ENCODE assay signal across 8 mouse cellular contexts in the genomic region with DNA sequence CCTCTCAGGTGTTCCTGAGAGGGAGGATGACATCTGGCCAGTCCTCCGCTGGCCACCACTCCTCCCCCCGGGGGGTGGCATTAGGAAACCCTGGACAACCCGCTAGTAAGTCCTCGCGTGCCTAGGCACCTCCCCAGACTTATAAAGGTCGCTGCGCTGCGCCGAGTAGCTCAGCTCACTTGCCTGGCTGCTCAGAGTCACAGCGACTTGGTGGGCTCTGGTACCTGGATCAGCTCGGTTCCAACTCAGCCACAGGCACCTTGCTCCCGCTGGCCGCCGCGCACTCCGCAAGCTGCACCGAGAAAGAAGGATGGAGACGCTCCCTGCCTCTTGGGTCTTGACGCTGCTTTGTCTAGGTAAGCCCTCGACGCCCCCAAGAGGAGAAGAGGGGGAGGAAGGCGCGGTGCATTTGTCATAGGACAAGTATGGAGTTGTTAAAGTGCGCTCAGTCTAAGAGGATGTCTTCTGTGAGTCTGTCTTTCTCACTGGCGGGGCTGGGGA. TPM values are rescaled to one million over a fixed set of nuclear protein-coding genes. Genes with fewer than 3 reads are reported as not detected.
A peak's percentile ranks its signal among the peaks of the same experiment; 100 is the strongest.
DNase-seq lines count a peak whose midpoint lies in the region; ATAC-seq and TF ChIP-seq lines count a peak whose summit lies in the region.

Gene Ereg (plus strand): TSS at position 173 of the 501 bp plus-strand sequence.

- H3K27me3 ChIP-seq in forebrain, embryonic 16.5 days (replicated peaks; ENCODE audit: control insufficient read depth, insufficient read depth, low read length), result no peaks in the 10 kb centered on the region; the same call in 1 of the 2 replicates
- H3K27me3 ChIP-seq in limb, embryonic 13.5 days, result peaks cover 44% of the 10 kb centered on the region

- H3K9ac ChIP-seq in ES-E14 (ENCODE audit: insufficient read depth, low read depth, low read length, poor library complexity, severe bottlenecking), result no peak within 1 kb of the TSS
- H3K9ac ChIP-seq in forebrain, embryonic 16.5 days (replicated peaks; ENCODE audit: low read depth, low read length), result peak within 1 kb of the TSS; percentile 38; the same call in 1 of the 2 replicates
- peak within 1 kb of the TSS; percentile 48 for H3K9ac ChIP-seq in limb, embryonic 13.5 days

- H3K4me3 ChIP-seq in ES-E14 (ENCODE audit: insufficient read depth in 1 of 2, low read depth in 1 of 2, low read length in 2 of 2, poor library complexity in 1 of 2, severe bottlenecking in 1 of 2), result peak within 1 kb of the TSS; percentile 21 to 34
- peak within 1 kb of the TSS; percentile 36 for H3K4me3 ChIP-seq in forebrain, embryonic 16.5 days (replicated peaks; ENCODE audit: low read length)
- peak within 1 kb of the TSS; percentile 38 for H3K4me3 ChIP-seq in limb, embryonic 13.5 days

- H3K4me2 ChIP-seq in forebrain, embryonic 16.5 days (ENCODE audit: low read length), result peak within 1 kb of the TSS; percentile 61
- H3K4me2 ChIP-seq in limb, embryonic 13.5 days (replicated peaks), result peak within 1 kb of the TSS; percentile 64

- in situ Hi-C loops in ES-E14 (cut with MboI; ENCODE audit: low sequenced_read_pairs in 2 of 2, unreplicated experiment in 2 of 2), result no loop called here

- no peaks in the 10 kb centered on the region for H3K9me3 ChIP-seq in ES-E14 (ENCODE audit: control insufficient read depth, insufficient read depth, low read depth, low read length)
- H3K9me3 ChIP-seq in forebrain, embryonic 16.5 days (ENCODE audit: control insufficient read depth, low read length), result no peaks in the 10 kb centered on the region
- no peaks in the 10 kb centered on the region for H3K9me3 ChIP-seq in limb, embryonic 13.5 days

- WGBS in forebrain, embryonic 16.5 days, result 2% methylated on average over 25 of the region's 25 CpGs
- WGBS in limb, embryonic 13.5 days, result under 1% methylated on average over 25 of the region's 25 CpGs

- H3K4me1 ChIP-seq in ES-E14 (ENCODE audit: control insufficient read depth in 2 of 2, insufficient read depth in 2 of 2, low read length in 2 of 2, poor library complexity in 1 of 2), result no peaks in the 10 kb centered on the region
- H3K4me1 ChIP-seq in forebrain, embryonic 16.5 days (replicated peaks; ENCODE audit: control insufficient read depth, insufficient read depth, low read length), result peaks cover 5% of the 10 kb centered on the region; the same call in 1 of the 2 replicates
- peaks cover 7% of the 10 kb centered on the region for H3K4me1 ChIP-seq in limb, embryonic 13.5 days

- no peak within 1 kb of the TSS for H3K27ac ChIP-seq in ES-E14 (ENCODE audit: insufficient read depth, low read depth, low read length, poor library complexity, severe bottlenecking)
- H3K27ac ChIP-seq in forebrain, embryonic 16.5 days (ENCODE audit: low read length), result no peak within 1 kb of the TSS
- H3K27ac ChIP-seq in limb, embryonic 13.5 days, result no peak within 1 kb of the TSS

- no peak for DNase-seq in frontal cortex, postnatal 25 days (ENCODE audit: low spot score in 2 of 2)
- peak; percentile 34 for DNase-seq in ES-E14 (ENCODE audit: low read depth, low spot score)
- peak; percentile 54 for DNase-seq in neural tube, embryonic 10.5 days (ENCODE audit: extremely low spot score, low spot score)
- DNase-seq in spleen, postnatal 4 days (ENCODE audit: low spot score in 2 of 2), result no peak

- no peaks in the 10 kb centered on the region for H3K36me3 ChIP-seq in ES-E14 (ENCODE audit: control insufficient read depth, insufficient read depth, low read length, poor library complexity, severe bottlenecking)
- H3K36me3 ChIP-seq in forebrain, embryonic 16.5 days (ENCODE audit: control insufficient read depth, insufficient read depth), result no peaks in the 10 kb centered on the region
- H3K36me3 ChIP-seq in limb, embryonic 13.5 days, result no peaks in the 10 kb centered on the region

- peak; percentile 31 for ATAC-seq in frontal cortex, adult (ENCODE audit: low TSS enrichment)
- ATAC-seq in forebrain, embryonic 16.5 days, result peak; percentile 69
- no peak; the same call in 1 of the 2 replicates for ATAC-seq in limb, embryonic 13.5 days (ENCODE audit: low FRiP score, low read depth)
- no peak for ATAC-seq in inflammation-experienced regulatory T-cells, adult 6 months

TF ChIP-seq in ES-E14, 5 proteins besides CTCF, POLR2A, EP300 and RAD21:
- no peak for TF ChIP-seq ZC3H11A (IDR thresholded peaks at IDR 0.05; ENCODE audit: borderline replicate concordance, low read depth, low read length)
- no peak for TF ChIP-seq ZNF384 (IDR thresholded peaks at IDR 0.05; ENCODE audit: low read depth, low read length)
- no peak for TF ChIP-seq CHD2 (IDR thresholded peaks at IDR 0.05; ENCODE audit: low read depth, low read length)

RNA-seq across cellular contexts. Expression of gene Ereg, which starts in this region (rescaled TPM):
- 0.13 TPM in 1 of 2 replicates, not detected in the other for total RNA-seq in ES-E14 (2012; rRNA removed)
- polyA plus RNA-seq in forebrain, embryonic 16.5 days (2015; fragmentation: Nextera tagmentation; extraction: Ambion mirVana), result not detected in 2 replicates
- not detected in 2 replicates for polyA plus RNA-seq in limb, embryonic 13.5 days (2015; fragmentation: Nextera tagmentation; extraction: Ambion mirVana)
- polyA plus RNA-seq in inflammation-experienced regulatory T-cells, adult 6 months (2017; shearing (Covaris generic)), result not detected

Comparison
In these comparisons a context has a peak if more than half of its experiments do, and no peak if none do; other contexts are left out.
1. Peak in DNase-seq and H3K4me3 ChIP-seq in ES-E14; RNA of the gene not detected or under 1 TPM.
2. Peak in ATAC-seq, H3K4me3 ChIP-seq, H3K9ac ChIP-seq and H3K4me2 ChIP-seq in forebrain, embryonic 16.5 days; RNA of the gene not detected or under 1 TPM.